Mouse (Mus musculus) granulocyte monocyte progenitor cell, adult 5-6 weeks (primary cell): ENCODE data around the gene Cacna1f. TPM values are rescaled to one million over a fixed set of nuclear protein-coding genes. Genes with fewer than 3 reads are reported as not detected.

Source experiments
- ATAC-seq: replicated peaks from 2 replicates; pipeline ENCODE4 v1.8.0; 2016; ENCODE audit warnings: mild to moderate bottlenecking, moderate TSS enrichment, inconsistent platforms; ENCODE audit not compliant: poor library complexity, severe bottlenecking
- total RNA-seq, 2 experiments: library from RNA; stranded (forward) in 1 of 2; stranded (reverse) in 1 of 2; fragments of 200-712, 200-1000 nt in 1 of 2; fragments of >200 nt in 1 of 2; fragmentation: Nextera tagmentation in 1 of 2; gene quantifications; 2 replicates each; pipeline ENCODE4 v1.2.3; 2014 to 2017

The Cacna1f gene
- total RNA-seq, 2 experiments from 2014 or later, result 0.46 TPM; not detected in 1

DNA sequence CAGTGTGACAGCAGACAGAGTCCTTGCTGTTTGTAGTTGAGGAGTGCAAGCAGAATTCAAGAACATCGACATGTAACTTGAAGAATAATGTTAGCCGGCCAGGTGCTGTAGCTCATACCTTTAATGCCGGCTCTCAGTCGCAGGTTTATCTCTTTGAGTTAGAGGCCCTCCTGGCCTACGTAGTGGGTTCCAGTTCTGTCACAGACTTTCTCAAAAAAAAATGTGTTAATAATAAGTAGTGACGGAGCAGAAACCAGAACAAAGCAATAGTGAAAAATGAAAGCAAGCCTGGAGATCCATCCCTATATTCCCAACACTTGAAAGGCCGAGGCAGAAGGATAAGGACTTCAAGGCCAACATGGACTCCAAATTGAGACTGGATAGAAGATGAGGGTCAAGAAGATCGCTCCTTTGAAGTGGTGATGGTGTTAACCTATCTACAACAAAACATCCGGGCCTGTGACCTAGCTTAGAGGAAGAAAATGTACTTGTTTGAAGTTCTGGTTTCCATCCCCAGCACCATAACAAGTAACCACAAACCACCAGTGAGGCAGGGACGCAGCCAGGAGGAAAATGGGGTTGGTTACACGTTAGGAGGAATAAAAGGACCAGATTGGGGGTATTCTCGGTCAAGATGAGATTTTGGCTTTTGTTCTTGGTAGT lies 11.1 kb downstream of the Cacna1f start:
- ATAC-seq, result no peak

GRCm38 (mm10) chrX:7632560-7632959 lies 25.7 kb downstream of the Cacna1f start:
- ATAC-seq, result peak; percentile 84

DNA sequence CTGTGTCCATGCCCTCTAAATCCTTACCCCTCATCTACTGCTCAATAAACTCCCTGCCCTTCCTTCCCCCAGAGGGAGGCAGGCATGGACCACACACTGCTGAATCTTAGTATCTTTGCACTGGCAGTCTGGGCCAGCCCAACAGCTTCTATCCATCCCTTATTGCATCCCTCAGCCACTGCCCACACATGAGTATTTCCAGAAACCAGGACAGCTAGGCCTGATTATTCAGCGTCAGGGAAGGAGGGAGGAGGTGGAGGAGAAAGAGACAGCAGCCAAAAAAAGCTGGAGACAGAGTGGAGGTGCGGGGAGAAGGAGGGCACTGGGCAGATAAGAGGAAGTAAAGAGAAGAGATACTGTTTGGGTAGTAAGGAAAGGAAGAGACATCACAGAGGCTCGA lies 28.2 kb downstream of the Cacna1f start:
- ATAC-seq, result no peak

DNA sequence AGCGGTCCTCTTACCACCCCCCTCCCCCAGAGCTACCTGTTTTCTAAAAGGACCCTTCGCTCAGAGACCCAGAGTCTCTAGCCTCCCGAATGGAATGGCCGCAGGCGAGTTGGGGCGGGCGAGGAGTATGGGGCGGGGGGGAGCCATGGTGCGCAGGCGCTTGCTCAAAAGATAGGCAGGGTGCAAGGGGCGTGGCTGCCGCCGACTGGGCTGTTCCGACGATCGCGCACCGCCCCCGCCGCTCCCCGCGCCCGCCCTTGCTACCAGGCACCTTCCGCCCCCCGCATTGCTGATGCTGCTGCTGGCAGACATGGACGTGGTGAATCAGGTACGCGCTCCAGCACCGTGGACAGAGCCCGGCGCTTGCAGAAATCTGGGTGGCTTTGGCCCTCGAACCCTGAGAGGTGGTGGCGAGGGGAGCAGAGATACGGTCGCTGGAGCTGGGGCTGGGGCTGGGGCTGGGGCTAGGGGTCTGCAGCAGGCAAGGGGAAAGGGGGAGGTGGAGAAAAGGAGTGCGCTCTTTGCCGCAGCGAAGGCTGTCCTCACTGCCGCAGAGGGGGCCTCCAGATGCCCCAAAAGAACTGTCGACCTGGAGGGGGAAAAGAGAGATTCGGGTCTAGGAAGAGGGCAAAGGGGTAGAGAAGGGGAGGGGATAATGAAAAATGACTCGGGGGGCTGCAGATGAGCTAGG lies 31.7 kb downstream of the Cacna1f start, which contains the start of gene Syp:
TSS of gene Syp (plus strand) at position 71 of the 691 bp plus-strand sequence.
- peak; percentile 100 for ATAC-seq

GRCm38 (mm10) chrX:7639536-7640325 lies 32.8 kb downstream of the Cacna1f start:
- ATAC-seq, result no peak

GRCm38 (mm10) chrX:7640785-7641184 lies 33.9 kb downstream of the Cacna1f start:
- ATAC-seq, result no peak

DNA sequence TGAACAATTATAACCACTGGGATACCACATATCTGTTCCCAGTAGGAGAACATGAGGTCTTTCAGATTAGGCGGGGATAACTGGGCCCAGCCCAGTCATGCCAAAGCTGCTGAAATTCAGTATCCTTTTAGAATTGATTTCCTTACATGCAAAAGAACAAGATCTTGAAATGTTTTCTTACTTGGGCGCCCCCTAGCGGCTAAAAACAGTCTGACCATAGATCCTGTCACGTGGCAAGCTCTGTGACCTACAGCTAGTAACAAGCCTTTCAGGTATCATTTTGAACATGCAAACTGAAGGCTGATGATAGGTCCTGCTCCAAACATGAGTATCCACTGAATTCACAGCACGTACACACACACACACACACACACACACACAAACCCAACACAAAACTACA lies 38.5 kb downstream of the Cacna1f start:
- ATAC-seq, result no peak

GRCm38 (mm10) chrX:7648671-7649304 lies 41.9 kb downstream of the Cacna1f start:
- ATAC-seq, result peak; percentile 94

DNA sequence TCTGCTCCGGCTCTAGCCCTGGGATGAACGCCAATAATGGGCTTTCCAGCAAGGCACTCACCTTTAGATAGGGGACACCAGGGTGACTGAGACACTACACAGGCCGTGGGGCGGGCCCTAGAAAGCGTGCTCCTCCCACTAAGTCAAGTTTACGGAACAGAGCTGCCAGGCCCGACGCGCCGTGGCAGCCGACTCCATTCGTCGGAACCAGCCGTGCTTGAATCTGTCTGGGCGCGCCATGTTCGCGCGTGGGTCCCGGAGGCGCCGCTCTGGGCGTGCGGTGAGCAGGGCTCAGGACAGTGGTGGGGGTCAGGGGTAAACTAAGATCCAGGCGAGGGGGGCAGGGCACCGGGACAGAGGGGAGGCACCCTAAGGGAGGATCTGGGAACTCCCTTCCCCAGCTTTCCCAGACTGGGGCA lies 50.3 kb downstream of the Cacna1f start, which contains the start of gene Prickle3:
TSS of gene Prickle3 (plus strand) at position 40 of the 419 bp plus-strand sequence.
- ATAC-seq, result peak; percentile 75

DNA sequence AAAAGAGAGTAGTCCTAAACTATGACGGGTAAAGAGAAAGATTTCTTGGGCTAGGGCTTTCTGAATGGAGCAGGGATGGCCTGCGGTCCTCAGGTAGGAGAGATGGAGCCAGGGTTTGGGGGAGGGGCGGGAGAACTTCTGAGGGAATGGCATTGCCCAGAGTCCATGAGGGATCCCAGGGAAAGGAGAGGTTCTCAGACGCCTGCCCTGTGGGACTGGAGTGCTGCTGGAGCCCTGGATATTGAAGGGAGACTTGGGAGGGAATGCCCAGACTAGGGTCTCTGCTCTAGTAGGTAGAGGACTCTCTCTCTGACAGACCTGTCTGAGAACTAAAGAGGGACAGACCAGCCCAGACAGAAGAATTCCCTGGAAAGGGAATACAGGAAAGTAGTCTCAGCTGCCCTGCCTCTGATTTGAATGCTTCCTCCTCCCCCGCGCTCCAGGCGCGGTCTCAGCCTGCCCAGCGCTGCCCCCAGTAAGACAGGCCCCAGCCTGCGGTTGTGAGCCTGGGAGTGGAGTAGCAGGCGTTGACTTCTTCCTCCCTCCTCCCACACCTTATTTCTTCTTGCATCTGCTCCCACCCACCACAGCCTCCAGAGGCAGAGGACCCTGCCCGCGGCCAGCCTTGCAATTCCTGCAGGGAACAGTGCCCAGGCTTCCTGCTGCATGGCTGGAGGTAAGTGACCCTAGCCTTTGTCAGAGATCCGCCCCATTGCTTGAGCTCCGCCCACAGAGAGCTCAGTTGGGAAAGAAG lies 51.3 kb downstream of the Cacna1f start:
- ATAC-seq, result peak; percentile 40

DNA sequence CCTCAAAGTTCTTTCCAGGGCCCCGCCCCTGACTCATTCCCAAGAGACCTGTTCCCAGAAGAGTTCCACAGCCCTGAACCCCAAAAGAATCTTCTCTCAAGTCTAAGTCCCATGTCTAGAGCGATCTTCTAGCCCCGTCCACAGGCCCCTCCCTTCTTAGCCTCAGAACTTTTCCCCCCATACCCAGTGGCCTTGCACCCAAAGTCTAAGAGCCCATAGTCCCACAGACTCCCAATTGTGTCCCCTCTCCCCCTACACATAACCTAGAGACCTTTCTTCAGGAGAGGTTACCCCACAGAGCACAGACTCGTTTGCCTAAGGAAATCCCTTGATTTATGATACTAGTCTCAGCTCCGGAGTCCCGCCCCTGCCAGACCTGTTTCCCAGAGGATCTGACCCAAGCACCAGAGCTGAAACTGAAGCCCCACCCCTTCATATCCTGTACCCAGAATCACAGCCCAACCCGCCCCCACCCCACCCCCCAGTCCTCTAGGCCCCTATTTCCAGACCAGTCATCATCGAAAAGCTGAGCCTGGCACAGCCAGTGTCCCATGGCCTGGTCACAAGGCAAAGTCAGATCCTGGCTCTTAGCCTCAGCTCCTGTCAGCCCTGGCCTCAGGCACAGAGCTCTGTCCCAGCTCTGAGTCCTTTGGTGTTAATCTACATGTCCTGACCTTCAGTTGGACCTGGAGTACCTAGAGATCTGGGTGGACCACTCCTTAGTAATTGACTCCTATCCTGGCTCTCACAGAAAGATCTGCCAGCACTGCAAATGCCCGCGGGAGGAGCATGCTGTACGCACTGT lies 52.1 kb downstream of the Cacna1f start:
- ATAC-seq, result 0 out of 2 replicates have a peak, but pooled peaks have one; percentile 1

GRCm38 (mm10) chrX:7661086-7661485 lies 54.2 kb downstream of the Cacna1f start:
- ATAC-seq, result no peak

DNA sequence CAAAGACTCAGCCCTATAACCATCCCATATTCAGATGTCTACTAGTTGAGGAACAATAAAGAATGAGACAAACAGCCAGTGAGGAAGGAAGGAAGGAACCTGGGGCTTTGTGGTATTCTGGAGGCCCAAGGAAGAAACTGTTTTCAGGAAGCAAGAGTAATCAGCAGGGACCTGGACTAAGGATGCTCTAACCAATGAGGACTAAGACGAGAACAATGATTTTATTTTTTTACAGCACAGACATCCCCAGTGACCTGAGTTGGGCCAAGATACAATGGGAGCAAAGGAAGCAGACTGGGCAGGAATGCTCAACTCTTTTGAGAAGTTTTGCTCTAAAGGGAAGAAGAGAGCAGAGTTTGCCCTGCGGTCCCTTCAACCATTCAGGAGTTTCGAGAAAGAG lies 56.1 kb downstream of the Cacna1f start:
- ATAC-seq, result 0 out of 2 replicates have a peak, but pooled peaks have one; percentile 25

- no peak for ATAC-seq
Observed at GRCm38 (mm10) chrX:7664791-7665190, 57.9 kb downstream of the Cacna1f start.

DNA sequence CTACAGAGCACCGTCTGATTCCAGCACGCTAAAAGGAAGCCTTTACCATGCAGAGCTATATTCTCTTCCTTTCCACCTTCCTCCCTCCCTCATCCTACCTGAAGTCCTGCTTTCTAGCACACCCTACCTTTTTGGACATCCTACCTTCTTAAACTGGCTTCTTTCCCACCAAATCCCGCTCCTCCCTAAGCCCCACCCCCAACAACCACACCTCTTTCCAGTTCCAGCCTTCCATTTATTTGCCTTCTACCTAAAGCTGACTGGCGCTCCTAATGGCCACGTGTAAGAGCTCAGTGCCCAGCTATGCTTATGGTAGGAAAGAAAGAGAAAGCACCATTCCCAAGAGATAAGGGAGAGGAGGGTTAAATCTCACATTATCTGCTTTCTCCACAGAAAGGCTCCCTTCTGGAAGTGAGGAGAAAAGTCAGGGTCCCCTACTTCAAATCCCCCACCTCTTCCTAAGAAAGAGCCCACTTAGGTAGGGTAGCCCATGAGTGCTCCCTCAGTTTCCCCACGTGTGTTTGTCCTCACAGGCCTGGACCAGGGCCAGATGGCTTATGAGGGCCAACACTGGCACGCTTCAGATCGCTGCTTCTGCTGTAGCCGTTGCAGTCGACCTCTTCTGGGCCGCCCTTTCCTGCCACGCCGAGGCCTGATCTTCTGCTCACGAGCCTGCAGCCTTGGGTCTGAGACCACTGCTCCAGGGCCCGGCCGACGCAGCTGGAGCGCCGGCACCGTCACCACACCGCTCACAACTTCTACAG lies 59.0 kb downstream of the Cacna1f start:
- no peak for ATAC-seq

DNA sequence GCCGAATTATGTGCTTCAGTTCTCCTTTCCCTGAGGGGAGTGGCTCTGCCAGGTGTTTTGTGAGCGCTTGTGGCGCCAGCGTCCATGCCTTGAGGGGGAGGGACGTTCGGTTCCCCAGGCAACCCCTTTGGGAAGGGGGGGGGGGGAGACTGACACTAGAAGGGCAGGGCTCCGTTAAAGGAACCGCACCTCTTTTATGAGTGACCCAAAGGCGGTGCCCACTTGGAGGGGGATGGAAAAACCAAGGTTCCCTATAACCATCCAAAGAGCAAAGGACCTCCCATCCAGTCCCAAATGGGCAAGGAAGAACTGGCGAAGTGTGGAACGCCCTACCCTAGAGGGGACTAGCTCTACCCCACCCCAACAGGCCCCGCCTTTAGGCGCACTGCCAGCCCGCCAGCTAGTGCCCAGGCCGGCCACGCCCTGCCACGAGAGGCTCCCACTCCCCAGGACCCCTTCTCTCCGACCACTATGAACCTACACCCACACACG lies 63.6 kb downstream of the Cacna1f start:
- ATAC-seq, result peak; percentile 54

DNA sequence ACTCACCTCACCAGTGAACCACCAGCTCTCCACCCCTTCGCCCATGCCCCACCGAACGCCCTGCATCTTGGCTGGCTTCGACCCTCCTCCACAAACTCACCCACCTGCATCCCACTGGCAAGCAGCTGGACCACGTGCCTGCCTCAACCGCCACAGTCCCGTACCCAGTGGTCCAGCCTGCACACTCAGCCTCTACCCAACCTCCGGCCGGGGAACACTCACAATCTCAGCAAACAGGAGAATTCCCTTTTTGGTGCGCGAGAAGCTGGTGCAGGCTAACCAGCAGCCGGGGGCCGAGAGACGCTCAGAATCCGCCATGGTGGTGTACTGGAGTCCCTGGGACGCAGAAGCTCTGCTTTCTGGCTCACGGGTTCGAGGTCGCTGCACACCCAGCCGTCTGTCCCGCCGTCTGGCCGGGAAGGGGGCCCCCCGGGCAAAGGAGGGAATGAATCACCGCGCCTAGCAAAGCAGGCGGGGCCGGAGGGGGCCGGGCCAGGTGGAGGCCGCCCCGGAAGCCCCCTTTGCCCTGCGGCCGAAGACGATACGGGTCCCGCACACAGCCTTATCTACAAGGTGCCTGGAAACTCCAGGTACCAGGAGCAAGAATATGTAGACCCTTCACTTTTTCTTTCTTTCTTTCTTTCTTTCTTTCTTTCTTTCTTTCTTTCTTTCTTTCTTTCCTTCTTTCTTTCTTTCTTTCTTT lies 64.2 kb downstream of the Cacna1f start, which contains the start of gene Plp2:
TSS of gene Plp2 (minus strand) at position 470 of the 703 bp plus-strand sequence.
- ATAC-seq, result peak; percentile 4; the same call in 1 of the 2 replicates
